Mouse (Mus musculus): ENCODE results near the gene Eno4.

- no peak for TF ChIP-seq CTCF (IDR thresholded peaks at IDR 0.05; ENCODE audit: low read depth)
- TF ChIP-seq EP300 (IDR thresholded peaks at IDR 0.05; ENCODE audit: low read depth) = no peak
Measured at GRCm38 (mm10) chr19:58981571-58981970, 38.3 kb downstream of the Eno4 start.
